ENCODE assay signal across 28 mouse cellular contexts in genomic region chr15:40157683-40158082, GRCm38 (mm10). TPM values are rescaled to one million over a fixed set of nuclear protein-coding genes. Genes with fewer than 3 reads are reported as not detected.
DNase-seq lines count a peak whose midpoint lies in the region; ATAC-seq and TF ChIP-seq lines count a peak whose summit lies in the region.
"Had no signal": no experiment of that assay in that cellular context is flagged by ENCODE, and none has a peak within 500 bp of the region (broad histone marks: within the 10 kb centered on the region; RNA-seq: fewer than 3 reads in every experiment).

No protein-coding gene starts in this region.

- no peak overlapping the region for H3K27ac ChIP-seq in hindbrain, postnatal 0 days
- H3K27ac ChIP-seq in hindbrain, embryonic 16.5 days (ENCODE audit: low read depth, low read length): no peak overlapping the region
- H3K27ac ChIP-seq in midbrain, embryonic 14.5 days (replicated peaks; ENCODE audit: low read depth, low read length): no peak overlapping the region
- H3K27ac ChIP-seq in midbrain, embryonic 13.5 days: no peak overlapping the region
- H3K27ac ChIP-seq in stomach, postnatal 0 days (replicated peaks): no peak overlapping the region
- H3K27ac ChIP-seq in thymus, adult 2 months (ENCODE audit: control insufficient read depth, insufficient read depth, low read length): no peak overlapping the region
- H3K27ac ChIP-seq: embryonic facial prominence, embryonic 15.5 days; forebrain, embryonic 10.5 days; gastrocnemius, adult 2 months; hindbrain, embryonic 10.5 days; hindbrain, embryonic 14.5 days had no signal

- H3K4me1 ChIP-seq in hindbrain, postnatal 0 days (ENCODE audit: insufficient read depth, low read length): no peaks in the 10 kb centered on the region
- no peaks in the 10 kb centered on the region for H3K4me1 ChIP-seq in hindbrain, embryonic 16.5 days (ENCODE audit: control insufficient read depth, insufficient read depth, low read depth, low read length)
- no peaks in the 10 kb centered on the region for H3K4me1 ChIP-seq in midbrain, embryonic 14.5 days (ENCODE audit: control insufficient read depth, insufficient read depth, low read length)
- H3K4me1 ChIP-seq in midbrain, embryonic 13.5 days (replicated peaks): no peaks in the 10 kb centered on the region
- no peaks in the 10 kb centered on the region for H3K4me1 ChIP-seq in stomach, postnatal 0 days (replicated peaks; ENCODE audit: control insufficient read depth, insufficient read depth)
- H3K4me1 ChIP-seq in thymus, adult 2 months (replicated peaks; ENCODE audit: control insufficient read depth, insufficient read depth, low read length): no peaks in the 10 kb centered on the region
- H3K4me1 ChIP-seq: embryonic facial prominence, embryonic 15.5 days; forebrain, embryonic 10.5 days; heart, embryonic 12.5 days; hindbrain, embryonic 10.5 days had no signal

- peak; percentile 55 for TF ChIP-seq CTCF in hindbrain, postnatal 0 days (IDR thresholded peaks at IDR 0.05; ENCODE audit: low read depth)
- peak; percentile 21 for TF ChIP-seq CTCF in stomach, postnatal 0 days (IDR thresholded peaks at IDR 0.05; ENCODE audit: low read depth)
- no peak for TF ChIP-seq CTCF in thymus, adult 2 months (IDR thresholded peaks at IDR 0.05; ENCODE audit: borderline replicate concordance, control insufficient read depth, extremely low read depth, insufficient read depth, low read length, poor library complexity)

- no peaks in the 10 kb centered on the region for H3K9me3 ChIP-seq in hindbrain, postnatal 0 days (ENCODE audit: low read length)
- no peaks in the 10 kb centered on the region for H3K9me3 ChIP-seq in hindbrain, embryonic 16.5 days (ENCODE audit: control insufficient read depth, low read length)
- no peaks in the 10 kb centered on the region for H3K9me3 ChIP-seq in midbrain, embryonic 14.5 days (ENCODE audit: control insufficient read depth, low read length)
- H3K9me3 ChIP-seq in midbrain, embryonic 13.5 days: no peaks in the 10 kb centered on the region
- no peaks in the 10 kb centered on the region for H3K9me3 ChIP-seq in stomach, postnatal 0 days (ENCODE audit: control insufficient read depth, low read length)
- H3K9me3 ChIP-seq: embryonic facial prominence, embryonic 15.5 days; forebrain, embryonic 10.5 days; heart, embryonic 12.5 days; hindbrain, embryonic 10.5 days had no signal

- no peak overlapping the region for H3K4me2 ChIP-seq in hindbrain, postnatal 0 days (ENCODE audit: low read depth, low read length)
- H3K4me2 ChIP-seq in hindbrain, embryonic 16.5 days (ENCODE audit: low read length): no peak overlapping the region
- H3K4me2 ChIP-seq in midbrain, embryonic 14.5 days (ENCODE audit: low read length): no peak overlapping the region
- no peak overlapping the region for H3K4me2 ChIP-seq in midbrain, embryonic 13.5 days (replicated peaks)
- H3K4me2 ChIP-seq in stomach, postnatal 0 days (replicated peaks; ENCODE audit: low read depth): no peak overlapping the region
- H3K4me2 ChIP-seq: embryonic facial prominence, embryonic 15.5 days; heart, embryonic 12.5 days; hindbrain, embryonic 14.5 days had no signal

- peak; percentile 47 for DNase-seq in hindbrain, postnatal 0 days (ENCODE audit: low spot score)
- peak; percentile 41 for DNase-seq in midbrain, embryonic 14.5 days
- DNase-seq in brain, adult 2 months (ENCODE audit: low read depth, low spot score): peak; percentile 40
- DNase-seq in stomach, postnatal 0 days (ENCODE audit: low spot score): no peak
- DNase-seq in thymus, adult 2 months: no peak
- DNase-seq: adrenal gland, adult 8-10 months; adrenal gland, postnatal 36 days; cerebellum, adult 11-12 months; cerebellum, adult 9-11 months; cerebellum, postnatal 36 days; gastrocnemius, adult 2 months; gastrocnemius, postnatal 25 days had no signal

- TF ChIP-seq POLR2A in thymus, adult 2 months (IDR thresholded peaks at IDR 0.05; ENCODE audit: control insufficient read depth, extremely low read depth, insufficient read depth, low read length, poor library complexity): no peak

- no peaks in the 10 kb centered on the region for H3K36me3 ChIP-seq in hindbrain, postnatal 0 days (ENCODE audit: insufficient read depth, low read length)
- H3K36me3 ChIP-seq in hindbrain, embryonic 16.5 days (ENCODE audit: control insufficient read depth, insufficient read depth, low read length): no peaks in the 10 kb centered on the region
- no peaks in the 10 kb centered on the region for H3K36me3 ChIP-seq in midbrain, embryonic 14.5 days (ENCODE audit: control insufficient read depth, insufficient read depth, low read length)
- H3K36me3 ChIP-seq in midbrain, embryonic 13.5 days: no peaks in the 10 kb centered on the region
- no peaks in the 10 kb centered on the region for H3K36me3 ChIP-seq in stomach, postnatal 0 days (ENCODE audit: control insufficient read depth, insufficient read depth, low read length)
- H3K36me3 ChIP-seq in thymus, adult 2 months (ENCODE audit: control insufficient read depth, insufficient read depth, low read length): no peaks in the 10 kb centered on the region
- H3K36me3 ChIP-seq: embryonic facial prominence, embryonic 15.5 days; forebrain, embryonic 10.5 days; heart, embryonic 12.5 days; hindbrain, embryonic 10.5 days had no signal

- no peak overlapping the region for H3K4me3 ChIP-seq in hindbrain, postnatal 0 days (ENCODE audit: low read length)
- H3K4me3 ChIP-seq in hindbrain, embryonic 16.5 days (ENCODE audit: low read length): no peak overlapping the region
- H3K4me3 ChIP-seq in midbrain, embryonic 14.5 days (replicated peaks; ENCODE audit: low read depth, low read length): no peak overlapping the region
- no peak overlapping the region for H3K4me3 ChIP-seq in midbrain, embryonic 13.5 days (replicated peaks)
- H3K4me3 ChIP-seq in stomach, postnatal 0 days (ENCODE audit: low read depth, low read length): no peak overlapping the region
- H3K4me3 ChIP-seq in thymus, adult 2 months (ENCODE audit: control insufficient read depth, insufficient read depth, low read length): no peak overlapping the region
- H3K4me3 ChIP-seq: embryonic facial prominence, embryonic 15.5 days; erythroblast, embryonic 14.5 days; forebrain, embryonic 10.5 days; gastrocnemius, adult 2 months; heart, embryonic 12.5 days; hindbrain, embryonic 10.5 days had no signal

- TF ChIP-seq EP300 in stomach, postnatal 0 days (optimal IDR thresholded peaks at IDR 0.05): no peak

- 78% methylated on average over 6 of the region's 6 CpGs for WGBS in hindbrain, postnatal 0 days
- 82% methylated on average over 6 of the region's 6 CpGs for WGBS in hindbrain, embryonic 16.5 days
- 86% methylated on average over 6 of the region's 6 CpGs for WGBS in midbrain, embryonic 14.5 days
- WGBS in midbrain, embryonic 13.5 days: 90% methylated on average over 6 of the region's 6 CpGs
- 79% methylated on average over 6 of the region's 6 CpGs for WGBS in stomach, postnatal 0 days
- 93% methylated on average over 6 of the region's 6 CpGs for WGBS in thymus, adult 2 months

- no peaks in the 10 kb centered on the region for H3K27me3 ChIP-seq in hindbrain, postnatal 0 days (ENCODE audit: insufficient read depth, low read length)
- no peaks in the 10 kb centered on the region for H3K27me3 ChIP-seq in hindbrain, embryonic 16.5 days (replicated peaks; ENCODE audit: control insufficient read depth, insufficient read depth, low read length)
- no peaks in the 10 kb centered on the region for H3K27me3 ChIP-seq in midbrain, embryonic 14.5 days (ENCODE audit: control insufficient read depth, insufficient read depth, low read length)
- H3K27me3 ChIP-seq in midbrain, embryonic 13.5 days: no peaks in the 10 kb centered on the region
- H3K27me3 ChIP-seq in stomach, postnatal 0 days (ENCODE audit: control insufficient read depth, insufficient read depth, low read length): no peaks in the 10 kb centered on the region
- no peaks in the 10 kb centered on the region for H3K27me3 ChIP-seq in thymus, adult 2 months (ENCODE audit: control insufficient read depth, insufficient read depth, low read length)
- H3K27me3 ChIP-seq: CH12.LX; embryonic facial prominence, embryonic 15.5 days; heart, embryonic 12.5 days had no signal

- no peak overlapping the region for H3K9ac ChIP-seq in hindbrain, postnatal 0 days (replicated peaks; ENCODE audit: low read length)
- no peak overlapping the region for H3K9ac ChIP-seq in hindbrain, embryonic 16.5 days (ENCODE audit: low read depth, low read length)
- H3K9ac ChIP-seq in midbrain, embryonic 14.5 days (replicated peaks; ENCODE audit: low read length): no peak overlapping the region
- no peak overlapping the region for H3K9ac ChIP-seq in midbrain, embryonic 13.5 days (replicated peaks)
- H3K9ac ChIP-seq in stomach, postnatal 0 days (ENCODE audit: low read length): no peak overlapping the region
- H3K9ac ChIP-seq: embryonic facial prominence, embryonic 15.5 days; heart, embryonic 12.5 days; hindbrain, embryonic 14.5 days had no signal

- ATAC-seq in hindbrain, postnatal 0 days: no peak
- ATAC-seq in hindbrain, embryonic 16.5 days: no peak
- no peak for ATAC-seq in midbrain, embryonic 14.5 days (ENCODE audit: low FRiP score, low TSS enrichment)
- ATAC-seq in midbrain, embryonic 13.5 days: no peak
- no peak for ATAC-seq in stomach, postnatal 0 days (ENCODE audit: low FRiP score, low TSS enrichment)
- ATAC-seq: forebrain, embryonic 14.5 days; inflammation-experienced regulatory T-cells, adult 6 months had no signal

RNA-seq across cellular contexts. Expression of gene 9330182O14Rik, which starts 23.5 kb away (rescaled TPM):
- total RNA-seq in hindbrain, postnatal 0 days (2014; rRNA removed): not detected in 2 replicates
- 0.15 TPM in 1 of 2 replicates, not detected in the other for polyA plus RNA-seq in hindbrain, postnatal 0 days (2015; fragmentation: Nextera tagmentation; extraction: Ambion mirVana)
- polyA plus RNA-seq in hindbrain, embryonic 16.5 days (2015; fragmentation: Nextera tagmentation; extraction: Ambion mirVana): not detected in 2 replicates
- not detected in 2 replicates for polyA plus RNA-seq in midbrain, embryonic 14.5 days (2014; fragmentation: Nextera tagmentation; extraction: Ambion mirVana)
- polyA plus RNA-seq in midbrain, embryonic 13.5 days (2015; fragmentation: Nextera tagmentation; extraction: Ambion mirVana): not detected in 2 replicates
- polyA plus RNA-seq in stomach, postnatal 0 days (2015; fragmentation: Nextera tagmentation; extraction: Ambion mirVana): 0.17 and 0.71 TPM in 2 replicates
- polyA plus RNA-seq in thymus, adult 2 months (2012; rRNA removed): not detected in 2 replicates
- total RNA-seq: CH12.LX; gastrocnemius, adult 2 months; gastrocnemius, postnatal 25 days; granulocyte monocyte progenitor cell, adult 5-6 weeks; heart, adult 8-10 months; heart, postnatal 25 days had no signal
- polyA plus RNA-seq: embryonic facial prominence, embryonic 11.5 days; embryonic facial prominence, embryonic 15.5 days; erythroblast, embryonic 14.5 days; forebrain, embryonic 10.5 days; forebrain, embryonic 14.5 days; heart, embryonic 12.5 days; heart, embryonic 16.5 days; hindbrain, embryonic 10.5 days; hindbrain, embryonic 14.5 days; inflammation-experienced regulatory T-cells, adult 6 months had no signal

Comparison
In these comparisons a context has a peak if more than half of its experiments do, and no peak if none do; other contexts are left out.
1. DNase-seq: peak in hindbrain, postnatal 0 days (single experiment), midbrain, embryonic 14.5 days (single experiment) and brain, adult 2 months (single experiment); none in stomach, postnatal 0 days (single experiment) and thymus, adult 2 months (single experiment).